Mouse (Mus musculus): ENCODE data around the gene Mybpc2. TPM values are rescaled to one million over a fixed set of nuclear protein-coding genes. Genes with fewer than 3 reads are reported as not detected.

The Mybpc2 gene
- polyA plus RNA-seq, 1 experiment, result 6.4 TPM

DNA sequence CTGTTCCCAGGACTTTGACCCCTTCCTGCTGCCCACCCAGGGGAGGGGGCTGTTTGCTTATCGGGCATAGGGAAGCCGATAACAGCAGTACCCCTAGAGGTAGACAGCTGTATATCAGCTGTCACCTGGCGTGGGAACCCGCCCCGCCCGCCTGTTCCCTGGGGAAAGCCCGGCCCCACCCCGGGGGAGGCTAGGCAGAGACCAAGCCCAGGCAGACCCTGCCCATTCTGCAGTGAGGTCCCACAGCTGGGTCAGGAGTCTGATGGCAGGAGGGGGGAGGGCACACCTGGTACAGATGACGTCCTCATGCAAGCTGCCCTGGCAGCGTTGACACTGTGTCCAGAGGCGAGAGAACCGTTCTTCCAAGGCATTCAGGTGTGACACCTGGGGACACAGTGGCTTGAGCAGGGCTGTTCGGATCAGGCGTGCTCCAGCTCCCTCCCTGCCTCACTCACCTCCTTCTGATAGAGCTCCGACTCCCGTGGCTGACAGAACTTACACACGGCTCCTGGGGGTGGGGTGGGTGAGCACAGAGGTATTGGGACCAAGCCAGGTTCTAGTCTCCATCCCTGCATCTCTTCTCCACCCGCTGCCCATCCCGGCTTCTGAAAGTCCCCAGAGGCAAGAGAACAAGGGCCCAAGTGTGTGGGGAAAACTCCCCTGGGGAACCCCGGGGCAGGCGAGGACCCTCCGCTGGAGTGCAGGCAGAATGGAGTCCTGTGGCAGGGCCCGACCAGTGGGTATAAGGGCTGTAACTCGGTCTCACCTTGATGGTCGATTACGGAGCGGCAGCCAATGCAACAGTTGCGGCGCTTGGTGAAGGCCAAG lies 8.7 kb upstream of the Mybpc2 start:
- WGBS, result 77% methylated on average over 29 of the region's 29 CpGs

DNA sequence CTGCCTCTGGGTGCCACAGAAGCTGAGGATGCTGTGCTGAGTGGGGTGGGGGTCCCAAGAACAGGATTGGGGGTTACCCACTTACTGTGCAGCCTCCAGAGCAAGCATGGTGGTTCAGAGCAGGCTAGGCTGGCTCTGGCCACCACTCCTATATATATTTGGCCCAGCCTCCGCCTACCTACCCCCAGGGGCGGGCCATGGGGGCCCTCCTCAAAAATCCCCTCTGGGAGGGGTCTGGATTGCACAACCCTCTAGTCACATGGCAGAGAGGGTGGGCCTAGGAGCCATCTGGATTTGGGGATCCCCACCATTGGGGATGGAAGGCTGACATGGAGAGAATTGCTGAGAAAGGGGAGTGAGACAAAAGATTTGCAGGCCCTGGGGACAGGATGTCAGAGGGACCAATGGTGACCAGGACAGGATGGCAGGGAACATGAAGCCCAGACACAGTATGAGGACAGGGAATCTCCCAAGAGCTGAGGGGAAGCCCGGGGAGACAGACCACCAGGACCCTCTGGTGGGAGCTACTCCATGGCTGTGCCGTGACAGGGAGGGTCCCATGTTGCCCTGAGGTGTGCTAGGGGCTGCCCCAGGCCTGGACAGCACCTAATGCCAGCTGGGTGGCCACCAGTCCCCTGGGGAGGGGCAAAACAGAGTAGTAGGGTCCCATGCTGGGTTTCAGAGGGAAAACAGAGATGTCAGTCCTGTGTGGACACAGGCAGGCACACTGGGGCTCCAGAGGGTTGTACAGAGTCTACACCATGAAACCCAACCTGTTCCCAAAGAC lies 7.7 kb upstream of the Mybpc2 start, which contains the start of gene Spib:
Gene Spib (minus strand): TSS at position 126 of the 787 bp plus-strand sequence.
- Histone ChIP-seq H3K27me3 (replicated peaks; ENCODE audit: control insufficient read depth, insufficient read depth, low read length) (no peaks in the 10 kb centered on the region), H3K4me1 (ENCODE audit: control insufficient read depth, insufficient read depth, low read length) (no peaks in the 10 kb centered on the region; the same call in 1 of the 2 replicates), H3K27ac (ENCODE audit: insufficient read depth, low read depth, low read length) (no peak within 1 kb of the TSS), H3K36me3 (ENCODE audit: control insufficient read depth, insufficient read depth, low read length) (no peaks in the 10 kb centered on the region), H3K4me3 (ENCODE audit: insufficient read depth, low read depth, low read length) (no peak within 1 kb of the TSS)
- WGBS, result 85% methylated on average over 4 of the region's 4 CpGs
- no peak for TF ChIP-seq CTCF (conservative IDR thresholded peaks at IDR 0.05; ENCODE audit: insufficient read depth, insufficient read length, low read depth, low read length)
- no peak for TF ChIP-seq POLR2A (IDR thresholded peaks at IDR 0.05; ENCODE audit: low read depth, low read length)
- DNase-seq, result no peak

More for the DNA sequence above, 8.7 kb upstream of the Mybpc2 start:
- Histone ChIP-seq H3K4me1 (ENCODE audit: control insufficient read depth, insufficient read depth, low read length) (no peaks in the 10 kb centered on the region), H3K27ac (ENCODE audit: insufficient read depth, low read depth, low read length) (no peak overlapping the region), H3K27me3 (replicated peaks; ENCODE audit: control insufficient read depth, insufficient read depth, low read length) (no peaks in the 10 kb centered on the region), H3K4me3 (ENCODE audit: insufficient read depth, low read depth, low read length) (no peak overlapping the region), H3K36me3 (ENCODE audit: control insufficient read depth, insufficient read depth, low read length) (no peaks in the 10 kb centered on the region)
- no peak for TF ChIP-seq CTCF (conservative IDR thresholded peaks at IDR 0.05; ENCODE audit: insufficient read depth, insufficient read length, low read depth, low read length)
- no peak for TF ChIP-seq POLR2A (IDR thresholded peaks at IDR 0.05; ENCODE audit: low read depth, low read length)
- DNase-seq, result no peak

DNA sequence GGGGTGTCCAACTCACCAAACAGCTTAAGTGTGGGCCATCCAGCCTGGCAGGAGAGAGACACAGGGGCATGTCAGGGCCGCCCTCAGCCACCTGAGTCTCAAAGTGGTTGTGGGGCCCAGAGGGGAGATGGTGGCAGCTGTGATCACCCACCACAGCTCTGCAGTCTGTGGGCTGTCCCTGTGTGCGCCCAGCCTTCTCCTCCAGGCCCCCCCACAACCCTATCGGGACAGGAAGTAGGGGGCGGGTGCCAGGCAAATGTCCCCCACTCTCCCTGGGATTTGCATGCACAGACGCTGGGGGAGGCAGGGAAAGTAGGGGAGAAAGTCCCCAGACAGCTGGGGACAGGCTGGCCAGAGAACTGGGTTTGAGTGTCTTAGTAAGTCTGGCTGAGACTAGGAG lies 6.8 kb upstream of the Mybpc2 start:
- Histone ChIP-seq H3K27me3 (replicated peaks; ENCODE audit: control insufficient read depth, insufficient read depth, low read length) (no peaks in the 10 kb centered on the region), H3K4me1 (ENCODE audit: control insufficient read depth, insufficient read depth, low read length) (no peaks in the 10 kb centered on the region; the same call in 1 of the 2 replicates), H3K27ac (ENCODE audit: insufficient read depth, low read depth, low read length) (no peak overlapping the region), H3K4me3 (ENCODE audit: insufficient read depth, low read depth, low read length) (no peak overlapping the region), H3K36me3 (ENCODE audit: control insufficient read depth, insufficient read depth, low read length) (no peaks in the 10 kb centered on the region)
- no peak for DNase-seq
- no peak for TF ChIP-seq CTCF (conservative IDR thresholded peaks at IDR 0.05; ENCODE audit: insufficient read depth, insufficient read length, low read depth, low read length)
- no peak for TF ChIP-seq POLR2A (IDR thresholded peaks at IDR 0.05; ENCODE audit: low read depth, low read length)
- 37% methylated on average over 5 of the region's 5 CpGs for WGBS

DNA sequence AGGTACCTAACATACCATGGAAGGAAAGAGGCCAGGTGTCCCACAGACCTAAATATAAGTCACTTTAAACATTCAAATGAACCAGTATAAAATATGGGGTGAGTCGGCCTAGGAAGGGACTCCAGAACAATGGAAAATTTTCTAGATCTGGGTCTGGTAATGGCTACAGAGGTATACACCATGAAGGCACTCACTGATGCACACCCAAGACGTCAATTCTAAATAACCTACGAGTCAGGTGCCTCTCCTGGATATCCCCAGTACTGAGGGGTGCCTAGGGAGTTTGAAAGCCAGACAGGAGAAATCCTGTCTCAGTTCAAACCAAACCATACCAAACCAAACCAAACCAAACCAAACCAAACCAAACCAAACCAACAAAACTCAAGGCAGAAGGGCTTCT lies 6.1 kb upstream of the Mybpc2 start:
- no peak for TF ChIP-seq CTCF (conservative IDR thresholded peaks at IDR 0.05; ENCODE audit: insufficient read depth, insufficient read length, low read depth, low read length)
- TF ChIP-seq POLR2A (IDR thresholded peaks at IDR 0.05; ENCODE audit: low read depth, low read length), result no peak
- no peak for DNase-seq
- no peak overlapping the region for H3K27ac ChIP-seq (ENCODE audit: insufficient read depth, low read depth, low read length)
- 80% methylated on average over 3 of the region's 3 CpGs for WGBS
- no peaks in the 10 kb centered on the region for H3K27me3 ChIP-seq (replicated peaks; ENCODE audit: control insufficient read depth, insufficient read depth, low read length)
- no peaks in the 10 kb centered on the region for H3K36me3 ChIP-seq (ENCODE audit: control insufficient read depth, insufficient read depth, low read length)
- no peak overlapping the region for H3K4me3 ChIP-seq (ENCODE audit: insufficient read depth, low read depth, low read length)
- H3K4me1 ChIP-seq (ENCODE audit: control insufficient read depth, insufficient read depth, low read length), result no peaks in the 10 kb centered on the region; the same call in 1 of the 2 replicates

DNA sequence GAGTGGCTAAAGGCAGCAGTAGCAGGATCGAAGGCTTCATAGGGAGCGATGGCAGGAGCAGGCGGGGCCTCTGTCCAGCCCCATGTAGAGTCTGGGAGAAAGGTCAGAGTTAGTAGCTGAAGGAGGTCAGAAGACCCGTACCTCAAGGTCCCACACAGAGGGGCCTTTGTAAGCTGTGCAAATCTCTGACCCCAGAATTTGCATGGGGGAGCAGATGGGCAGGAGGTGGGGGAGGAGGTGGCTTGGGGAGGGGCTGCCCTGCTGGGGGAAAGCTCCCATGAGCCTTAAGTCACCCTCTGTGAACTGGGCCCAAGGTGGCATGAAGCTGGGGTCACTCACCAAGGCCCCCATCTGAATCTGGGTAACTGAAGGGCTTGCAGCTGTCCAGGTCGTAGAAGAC lies 5.1 kb upstream of the Mybpc2 start:
- 83% methylated on average over 5 of the region's 5 CpGs for WGBS
- H3K27me3 ChIP-seq (replicated peaks; ENCODE audit: control insufficient read depth, insufficient read depth, low read length), result no peaks in the 10 kb centered on the region
- no peaks in the 10 kb centered on the region for H3K36me3 ChIP-seq (ENCODE audit: control insufficient read depth, insufficient read depth, low read length)
- TF ChIP-seq CTCF (conservative IDR thresholded peaks at IDR 0.05; ENCODE audit: insufficient read depth, insufficient read length, low read depth, low read length), result no peak
- no peak for TF ChIP-seq POLR2A (IDR thresholded peaks at IDR 0.05; ENCODE audit: low read depth, low read length)
- H3K4me3 ChIP-seq (ENCODE audit: insufficient read depth, low read depth, low read length), result no peak overlapping the region
- H3K27ac ChIP-seq (ENCODE audit: insufficient read depth, low read depth, low read length), result no peak overlapping the region
- no peak for DNase-seq
- no peaks in the 10 kb centered on the region; the same call in 1 of the 2 replicates for H3K4me1 ChIP-seq (ENCODE audit: control insufficient read depth, insufficient read depth, low read length)

DNA sequence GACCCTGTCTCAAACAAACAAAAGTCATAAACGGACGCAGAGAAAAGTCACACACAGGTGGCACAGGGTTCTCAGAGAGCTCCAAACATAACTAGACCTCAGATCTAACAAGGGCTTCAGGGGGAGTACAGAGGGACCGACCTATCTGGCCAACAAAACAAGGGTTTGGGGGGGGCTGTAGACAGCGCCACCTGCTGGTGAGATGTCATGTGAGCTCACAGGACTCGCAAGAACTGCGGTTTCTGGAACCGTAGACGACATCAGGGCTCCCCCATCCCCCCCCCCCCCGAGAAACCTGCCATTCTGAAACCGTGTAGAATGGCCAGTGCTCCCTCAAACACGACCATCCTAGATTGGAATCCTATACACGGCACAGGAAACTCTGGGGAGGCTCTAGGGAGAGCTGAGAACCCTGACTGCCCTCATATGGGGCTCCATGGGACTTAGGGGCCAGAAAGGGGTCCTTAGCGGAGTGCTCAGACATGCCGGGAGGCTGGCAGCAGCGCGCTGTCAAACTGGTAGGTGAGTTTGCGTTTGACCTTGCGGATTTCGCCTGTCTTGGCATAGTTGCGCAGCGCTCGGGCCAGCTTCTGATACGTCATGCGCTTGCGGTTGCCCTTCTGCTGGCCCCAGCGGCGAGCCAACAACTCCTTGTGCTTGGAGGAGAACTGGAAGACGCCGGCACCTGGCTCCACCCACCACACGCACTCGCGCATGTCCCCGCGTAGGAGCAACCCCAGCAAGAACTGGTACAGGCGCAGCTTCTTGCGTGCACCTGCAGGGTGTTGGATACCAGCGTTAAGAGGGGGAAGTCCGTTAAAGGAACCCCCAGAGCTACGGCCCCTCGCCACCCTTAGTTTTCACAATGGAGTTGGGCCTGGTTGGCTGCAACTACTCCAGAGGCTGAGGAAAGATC lies 3.3 kb upstream of the Mybpc2 start:
- Histone ChIP-seq H3K27ac (ENCODE audit: insufficient read depth, low read depth, low read length) (peak overlapping the region; percentile 79), H3K4me1 (ENCODE audit: control insufficient read depth, insufficient read depth, low read length) (no peaks in the 10 kb centered on the region; the same call in 1 of the 2 replicates), H3K4me3 (ENCODE audit: insufficient read depth, low read depth, low read length) (peak overlapping the region; percentile 40), H3K36me3 (ENCODE audit: control insufficient read depth, insufficient read depth, low read length) (no peaks in the 10 kb centered on the region), H3K27me3 (replicated peaks; ENCODE audit: control insufficient read depth, insufficient read depth, low read length) (no peaks in the 10 kb centered on the region)
- DNase-seq, result peak; percentile 90
- TF ChIP-seq CTCF (conservative IDR thresholded peaks at IDR 0.05; ENCODE audit: insufficient read depth, insufficient read length, low read depth, low read length) (peak; percentile 72), POLR2A (IDR thresholded peaks at IDR 0.05; ENCODE audit: low read depth, low read length) (peak; percentile 36)
- 6% methylated on average over 40 of the region's 40 CpGs for WGBS

Data from kidney, adult 2 months (tissue).